Mouse (Mus musculus): ENCODE results near the gene Pigv. TPM values are rescaled to one million over a fixed set of nuclear protein-coding genes. Genes with fewer than 3 reads are reported as not detected.
A peak's percentile ranks its signal among the peaks of the same experiment; 100 is the strongest.

Gene Pigv
- polyA plus RNA-seq, 1 experiment: 14.5 TPM

DNA sequence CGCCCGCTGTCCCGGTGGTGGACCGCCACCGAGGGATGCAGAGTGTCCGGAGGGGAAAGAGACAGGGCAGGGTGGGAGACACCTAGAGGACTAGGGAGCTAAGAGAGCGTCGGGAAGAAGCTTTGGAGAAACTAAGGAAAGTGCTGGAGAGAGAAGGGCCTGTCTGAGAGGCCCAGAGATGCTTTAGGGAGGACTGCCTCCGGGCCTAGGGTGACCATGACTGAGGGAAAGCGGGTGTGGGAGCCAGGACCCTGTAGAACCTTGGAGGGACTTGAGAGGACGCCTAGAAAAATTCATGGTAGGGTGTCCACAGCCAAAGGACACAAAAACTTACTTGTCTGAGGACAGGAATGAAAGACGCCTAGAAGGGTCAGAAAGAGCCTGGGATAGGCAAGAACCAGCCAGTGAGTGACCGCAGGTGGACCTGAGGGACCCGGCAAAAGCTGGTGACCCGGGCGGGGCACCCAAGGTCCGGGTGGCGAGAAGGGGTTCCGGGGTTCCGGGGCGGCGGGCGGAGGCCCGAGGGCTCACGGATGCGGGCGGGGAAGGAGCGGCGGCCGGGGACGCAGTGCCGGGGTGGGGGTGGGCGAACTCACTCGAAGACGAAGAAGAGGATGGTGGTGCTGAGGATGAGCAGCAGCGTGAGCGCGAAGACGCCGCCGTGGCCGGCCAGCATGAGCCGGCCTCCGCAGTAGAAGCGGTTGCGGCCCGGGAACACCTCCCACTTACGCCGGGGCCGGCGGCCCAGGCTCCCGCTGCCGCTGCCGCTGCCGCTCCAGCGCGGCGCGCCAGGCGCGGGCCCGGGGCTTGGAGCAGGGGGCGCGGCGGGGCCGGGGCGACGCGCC, 39.7 kb downstream of the Pigv start:
- 2% methylated on average over 49 of the region's 69 CpGs for WGBS
- TF ChIP-seq POLR2A (IDR thresholded peaks at IDR 0.05; ENCODE audit: low read depth, low read length) (no peak), CTCF (IDR thresholded peaks at IDR 0.05; ENCODE audit: extremely low read depth, insufficient read depth, insufficient read length, insufficient replicate concordance) (no peak)
- DNase-seq (ENCODE audit: low read depth in 1 of 2, low spot score in 2 of 2): peak in 1 of 2 experiments; percentile 44
- H3K4me1 ChIP-seq (ENCODE audit: control insufficient read depth, insufficient read depth, insufficient read length): peaks cover 29% of the 10 kb centered on the region; the same call in 1 of the 2 replicates
- no peaks in the 10 kb centered on the region for H3K27me3 ChIP-seq (ENCODE audit: control insufficient read depth, insufficient read depth, low read length)
- no peaks in the 10 kb centered on the region for H3K36me3 ChIP-seq (ENCODE audit: control insufficient read depth, insufficient read depth, low read length)
- peak overlapping the region; percentile 91 for H3K4me3 ChIP-seq (ENCODE audit: extremely low read depth, insufficient read depth, insufficient read length)
- H3K27ac ChIP-seq (ENCODE audit: insufficient read depth, low read length): peak overlapping the region; percentile 92

GRCm38 (mm10) chr4:133631769-133632411, 40.6 kb downstream of the Pigv start:
- Histone ChIP-seq H3K36me3 (ENCODE audit: control insufficient read depth, insufficient read depth, low read length) (peaks cover 1% of the 10 kb centered on the region; the same call in 1 of the 2 replicates), H3K27ac (ENCODE audit: insufficient read depth, low read length) (peak overlapping the region; percentile 92), H3K4me3 (ENCODE audit: extremely low read depth, insufficient read depth, insufficient read length) (peak overlapping the region; percentile 91), H3K27me3 (ENCODE audit: control insufficient read depth, insufficient read depth, low read length) (no peaks in the 10 kb centered on the region), H3K4me1 (ENCODE audit: control insufficient read depth, insufficient read depth, insufficient read length) (peaks cover 33% of the 10 kb centered on the region)
- DNase-seq (ENCODE audit: low read depth in 1 of 2, low spot score in 2 of 2): peak in 1 of 2 experiments; percentile 45
- TF ChIP-seq POLR2A (IDR thresholded peaks at IDR 0.05; ENCODE audit: low read depth, low read length) (no peak), CTCF (IDR thresholded peaks at IDR 0.05; ENCODE audit: extremely low read depth, insufficient read depth, insufficient read length, insufficient replicate concordance) (no peak)
- WGBS: 7% methylated on average over 9 of the region's 9 CpGs

GRCm38 (mm10) chr4:133631071-133631768, 41.2 kb downstream of the Pigv start:
- H3K4me1 ChIP-seq (ENCODE audit: control insufficient read depth, insufficient read depth, insufficient read length): peaks cover 40% of the 10 kb centered on the region
- 37% methylated on average over 14 of the region's 14 CpGs for WGBS
- H3K27ac ChIP-seq (ENCODE audit: insufficient read depth, low read length): peak overlapping the region; percentile 81
- no peaks in the 10 kb centered on the region for H3K27me3 ChIP-seq (ENCODE audit: control insufficient read depth, insufficient read depth, low read length)
- H3K4me3 ChIP-seq (ENCODE audit: extremely low read depth, insufficient read depth, insufficient read length): peak overlapping the region; percentile 91
- TF ChIP-seq POLR2A (IDR thresholded peaks at IDR 0.05; ENCODE audit: low read depth, low read length): no peak
- no peak for TF ChIP-seq CTCF (IDR thresholded peaks at IDR 0.05; ENCODE audit: extremely low read depth, insufficient read depth, insufficient read length, insufficient replicate concordance)
- peak in 1 of 2 experiments; percentile 10 for DNase-seq (ENCODE audit: low read depth in 1 of 2, low spot score in 2 of 2)
- peaks cover 5% of the 10 kb centered on the region; the same call in 1 of the 2 replicates for H3K36me3 ChIP-seq (ENCODE audit: control insufficient read depth, insufficient read depth, low read length)

DNA sequence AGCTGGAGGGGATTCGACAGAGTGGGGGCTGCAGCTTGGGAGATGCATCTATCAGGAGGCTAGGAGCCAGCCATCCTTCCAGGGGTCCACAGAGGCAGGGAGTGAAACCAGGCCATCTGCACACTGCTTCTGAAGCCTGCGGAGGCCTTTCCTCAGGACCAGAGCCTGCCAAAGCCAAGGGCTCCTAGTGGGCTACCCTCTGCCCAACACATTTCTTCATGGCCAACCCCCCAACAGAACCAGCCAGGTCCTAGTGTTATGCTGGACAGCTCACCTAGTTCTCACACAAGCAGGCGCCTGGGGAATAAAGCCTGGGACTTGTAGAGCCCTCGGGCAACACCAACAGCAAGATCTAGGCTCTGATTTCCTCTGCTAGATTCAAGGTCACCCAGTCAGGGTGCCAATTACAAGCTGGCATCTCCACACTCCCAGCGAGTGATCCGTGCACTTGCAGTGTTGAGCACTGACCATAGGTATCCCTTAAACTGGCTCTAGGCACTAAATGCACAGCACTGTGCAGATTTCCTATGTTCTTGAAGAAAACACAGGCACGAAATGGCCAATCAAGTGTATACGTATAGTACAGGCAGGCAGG, 42.0 kb downstream of the Pigv start:
- peak overlapping the region; percentile 81 for H3K27ac ChIP-seq (ENCODE audit: insufficient read depth, low read length)
- DNase-seq (ENCODE audit: low read depth in 1 of 2, low spot score in 2 of 2): no peak
- WGBS: 87% methylated on average over 8 of the region's 8 CpGs
- TF ChIP-seq CTCF (IDR thresholded peaks at IDR 0.05; ENCODE audit: extremely low read depth, insufficient read depth, insufficient read length, insufficient replicate concordance) (no peak), POLR2A (IDR thresholded peaks at IDR 0.05; ENCODE audit: low read depth, low read length) (no peak)
- H3K4me3 ChIP-seq (ENCODE audit: extremely low read depth, insufficient read depth, insufficient read length): peak overlapping the region; percentile 91; the same call in 1 of the 2 replicates
- peaks cover 8% of the 10 kb centered on the region; the same call in 1 of the 2 replicates for H3K36me3 ChIP-seq (ENCODE audit: control insufficient read depth, insufficient read depth, low read length)
- H3K4me1 ChIP-seq (ENCODE audit: control insufficient read depth, insufficient read depth, insufficient read length): peaks cover 44% of the 10 kb centered on the region
- H3K27me3 ChIP-seq (ENCODE audit: control insufficient read depth, insufficient read depth, low read length): no peaks in the 10 kb centered on the region

- peak in 1 of 2 experiments; percentile 6 for DNase-seq (ENCODE audit: low read depth in 1 of 2, low spot score in 2 of 2)
- Histone ChIP-seq H3K4me1 (ENCODE audit: control insufficient read depth, insufficient read depth, insufficient read length) (peaks cover 56% of the 10 kb centered on the region), H3K27ac (ENCODE audit: insufficient read depth, low read length) (peak overlapping the region; percentile 26), H3K36me3 (ENCODE audit: control insufficient read depth, insufficient read depth, low read length) (peaks cover 15% of the 10 kb centered on the region; the same call in 1 of the 2 replicates), H3K27me3 (ENCODE audit: control insufficient read depth, insufficient read depth, low read length) (no peaks in the 10 kb centered on the region), H3K4me3 (ENCODE audit: extremely low read depth, insufficient read depth, insufficient read length) (no peak overlapping the region)
- WGBS: 45% methylated on average over 7 of the region's 7 CpGs
- TF ChIP-seq CTCF (IDR thresholded peaks at IDR 0.05; ENCODE audit: extremely low read depth, insufficient read depth, insufficient read length, insufficient replicate concordance): no peak
- no peak for TF ChIP-seq POLR2A (IDR thresholded peaks at IDR 0.05; ENCODE audit: low read depth, low read length)
Observed at GRCm38 (mm10) chr4:133629191-133629590, 43.3 kb downstream of the Pigv start.

GRCm38 (mm10) chr4:133628517-133628916, 43.9 kb downstream of the Pigv start:
- Histone ChIP-seq H3K27me3 (ENCODE audit: control insufficient read depth, insufficient read depth, low read length) (no peaks in the 10 kb centered on the region), H3K4me3 (ENCODE audit: extremely low read depth, insufficient read depth, insufficient read length) (no peak overlapping the region), H3K4me1 (ENCODE audit: control insufficient read depth, insufficient read depth, insufficient read length) (peaks cover 61% of the 10 kb centered on the region), H3K36me3 (ENCODE audit: control insufficient read depth, insufficient read depth, low read length) (peaks cover 16% of the 10 kb centered on the region; the same call in 1 of the 2 replicates), H3K27ac (ENCODE audit: insufficient read depth, low read length) (0 out of 2 replicates have a peak overlapping the region, but pooled peaks have one; percentile 20)
- 54% methylated on average over 2 of the region's 2 CpGs for WGBS
- peak in 1 of 2 experiments; percentile 9 for DNase-seq (ENCODE audit: low read depth in 1 of 2, low spot score in 2 of 2)
- no peak for TF ChIP-seq CTCF (IDR thresholded peaks at IDR 0.05; ENCODE audit: extremely low read depth, insufficient read depth, insufficient read length, insufficient replicate concordance)
- TF ChIP-seq POLR2A (IDR thresholded peaks at IDR 0.05; ENCODE audit: low read depth, low read length): no peak

Data from spleen, adult 2 months (tissue).